Mouse (Mus musculus) retina, postnatal 7 days (tissue): ENCODE data around the gene Itm2a.

ENCODE experiments used
- DNase-seq: peaks from one replicate; pipeline ENCODE4 v3.0.0-alpha.2; 2012; ENCODE audit warnings: low read depth, low spot score

The Itm2a gene

GRCm38 (mm10) chrX:107402915-107403912 lies at the start of gene Itm2a:
Gene Itm2a (minus strand): TSS chrX:107403376.
- no peak for DNase-seq

- DNase-seq: no peak
These were observed 32.7 kb upstream of the Itm2a start for GRCm38 (mm10) chrX:107435887-107436286.

- DNase-seq: no peak
These were observed 18.1 kb upstream of the Itm2a start for GRCm38 (mm10) chrX:107421304-107421703.

- DNase-seq: no peak
These were observed 14.2 kb upstream of the Itm2a start for GRCm38 (mm10) chrX:107417345-107417744.

GRCm38 (mm10) chrX:107415999-107416398 lies 12.8 kb upstream of the Itm2a start:
- no peak for DNase-seq

GRCm38 (mm10) chrX:107402481-107402880 lies 695 bp downstream of the Itm2a start:
- no peak for DNase-seq

GRCm38 (mm10) chrX:107399087-107399486 lies 4.1 kb downstream of the Itm2a start:
- DNase-seq: no peak

- DNase-seq: no peak
These were observed 9.9 kb downstream of the Itm2a start for GRCm38 (mm10) chrX:107393256-107393655.

- no peak for DNase-seq
These were observed 27.8 kb downstream of the Itm2a start for GRCm38 (mm10) chrX:107375329-107375728.
